Mouse (Mus musculus): ENCODE data around the gene Ankrd13b.
"Not testable (repeated sequence)": the region's sequence is repeated elsewhere in the genome, so short reads cannot be mapped to it uniquely, and the experiment has no call there.

The Ankrd13b gene

DNA sequence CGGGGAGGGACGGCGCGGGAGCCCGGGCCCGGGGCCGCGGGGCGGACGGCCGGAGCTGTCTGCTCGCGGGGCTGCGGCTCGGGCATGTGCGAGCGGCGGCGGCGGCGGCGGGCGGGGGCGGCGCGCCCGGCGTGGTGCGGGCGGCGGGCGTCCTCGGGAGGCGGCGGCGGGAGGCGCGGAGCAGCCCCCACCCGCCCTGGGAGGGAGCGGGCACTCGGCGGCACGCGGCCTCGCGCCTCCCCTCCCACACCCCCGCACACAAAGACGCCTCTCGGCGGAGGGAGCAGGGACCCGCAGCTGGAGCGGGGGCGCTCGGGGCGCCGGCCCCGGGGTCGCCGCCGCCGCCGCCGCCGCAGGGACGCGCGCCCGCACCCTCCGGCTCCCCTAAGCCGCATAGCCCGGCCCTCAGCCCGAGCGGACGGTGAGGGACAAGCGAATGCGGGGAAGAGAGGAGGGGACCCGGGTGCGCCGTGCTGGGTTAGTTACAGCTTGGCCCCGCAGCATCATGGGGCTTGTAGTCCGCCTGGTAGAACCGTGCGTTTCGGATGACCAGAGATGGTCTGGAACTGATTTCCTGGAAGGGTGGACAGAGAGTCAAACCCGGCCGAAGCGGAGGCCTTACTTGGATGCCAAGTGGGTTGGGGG lies at the start of gene Ankrd13b:
Gene Ankrd13b (minus strand): TSS at position 88 of the 645 bp plus-strand sequence.
- peak; percentile 63 to 71 for DNase-seq (ENCODE audit: low spot score in 2 of 2)

DNA sequence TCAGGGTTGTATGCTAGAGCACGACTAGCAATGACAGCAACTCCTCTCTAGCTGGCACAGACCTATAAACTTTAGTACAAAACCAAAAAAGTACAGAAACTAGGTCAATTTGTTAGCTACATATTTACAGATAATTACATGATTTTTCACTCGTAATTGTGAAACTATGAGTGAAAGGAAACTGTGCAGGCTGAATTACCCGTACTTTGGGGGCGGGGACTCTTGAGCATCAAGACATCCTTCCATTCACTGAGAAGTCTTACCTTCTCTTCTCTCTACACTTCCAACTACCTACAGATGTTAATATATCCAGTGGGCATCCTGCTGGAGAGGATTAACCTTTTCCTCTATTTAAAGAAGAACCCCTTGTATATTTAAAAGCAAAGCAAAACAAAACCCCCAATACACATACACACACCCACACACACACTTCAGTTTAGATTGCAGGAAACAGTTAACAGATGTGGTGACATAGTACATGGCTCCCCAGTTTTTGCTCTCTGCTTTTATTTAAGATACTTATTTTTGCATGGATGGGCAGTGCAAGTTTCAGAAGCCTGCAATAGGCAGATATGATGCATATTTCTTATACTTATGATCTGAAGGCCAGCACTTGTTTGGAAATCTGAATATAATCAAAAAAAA lies 42.8 kb upstream of the Ankrd13b start:
- no peak for DNase-seq (ENCODE audit: low spot score in 2 of 2)

DNA sequence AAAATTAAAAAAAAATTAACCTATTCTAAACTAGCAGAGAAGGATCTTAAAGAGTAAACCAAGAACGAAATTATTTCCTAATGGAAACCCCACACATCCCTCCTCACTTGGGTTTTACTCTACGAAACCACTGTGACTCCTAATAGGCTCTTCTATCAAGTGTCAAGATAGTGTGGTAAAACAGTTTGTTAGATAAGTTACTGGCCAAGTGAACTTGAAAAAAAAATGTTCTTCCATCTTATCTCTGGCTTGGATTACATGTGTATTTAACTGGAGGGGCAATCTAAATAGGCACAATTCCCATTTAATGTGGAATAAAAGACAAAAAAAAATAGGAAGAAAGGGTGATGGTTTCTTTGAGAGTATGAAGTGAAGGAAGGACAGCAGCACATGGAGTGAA lies 41.4 kb upstream of the Ankrd13b start:
- no peak for DNase-seq (ENCODE audit: low spot score in 2 of 2)

DNA sequence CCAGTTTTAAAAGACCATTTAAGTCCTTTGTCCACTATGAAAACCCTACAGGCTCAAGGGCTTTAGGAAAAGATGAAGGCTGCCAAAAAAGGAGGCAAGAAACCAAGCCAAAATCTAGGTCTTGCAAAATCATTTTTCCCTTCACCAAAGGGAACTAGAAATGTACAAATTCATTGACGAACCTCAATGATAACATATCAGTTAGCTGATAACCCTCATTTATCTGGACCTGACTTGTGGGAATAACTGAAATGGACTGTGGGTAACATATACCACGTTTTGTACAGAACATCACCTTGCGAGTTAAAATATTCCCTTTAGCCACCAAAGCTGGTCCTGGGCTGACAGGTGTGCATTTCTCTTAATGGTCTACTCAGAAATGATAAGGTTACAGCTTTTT lies 40.2 kb upstream of the Ankrd13b start:
- DNase-seq (ENCODE audit: low spot score in 2 of 2): no peak

DNA sequence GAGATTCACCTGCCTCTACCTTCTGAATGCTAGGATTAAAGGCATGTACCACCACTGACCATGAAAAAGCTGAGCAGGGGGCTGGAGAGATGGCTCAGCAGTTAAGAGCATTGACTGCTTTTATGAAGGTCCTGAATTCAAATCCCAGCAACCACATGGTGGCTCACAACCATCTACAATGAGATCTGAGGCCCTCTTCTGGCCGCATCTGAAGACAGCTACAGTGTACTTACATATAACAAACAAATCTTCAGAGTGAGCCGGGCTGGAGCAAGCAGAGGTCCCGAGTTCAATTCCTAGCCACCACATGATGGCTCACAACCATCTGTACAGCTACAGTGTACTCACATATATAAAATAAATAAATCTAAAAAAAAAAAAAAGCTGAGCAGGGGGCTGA lies 38.9 kb upstream of the Ankrd13b start:
- not testable (repeated sequence) for DNase-seq (ENCODE audit: low spot score in 2 of 2)

DNA sequence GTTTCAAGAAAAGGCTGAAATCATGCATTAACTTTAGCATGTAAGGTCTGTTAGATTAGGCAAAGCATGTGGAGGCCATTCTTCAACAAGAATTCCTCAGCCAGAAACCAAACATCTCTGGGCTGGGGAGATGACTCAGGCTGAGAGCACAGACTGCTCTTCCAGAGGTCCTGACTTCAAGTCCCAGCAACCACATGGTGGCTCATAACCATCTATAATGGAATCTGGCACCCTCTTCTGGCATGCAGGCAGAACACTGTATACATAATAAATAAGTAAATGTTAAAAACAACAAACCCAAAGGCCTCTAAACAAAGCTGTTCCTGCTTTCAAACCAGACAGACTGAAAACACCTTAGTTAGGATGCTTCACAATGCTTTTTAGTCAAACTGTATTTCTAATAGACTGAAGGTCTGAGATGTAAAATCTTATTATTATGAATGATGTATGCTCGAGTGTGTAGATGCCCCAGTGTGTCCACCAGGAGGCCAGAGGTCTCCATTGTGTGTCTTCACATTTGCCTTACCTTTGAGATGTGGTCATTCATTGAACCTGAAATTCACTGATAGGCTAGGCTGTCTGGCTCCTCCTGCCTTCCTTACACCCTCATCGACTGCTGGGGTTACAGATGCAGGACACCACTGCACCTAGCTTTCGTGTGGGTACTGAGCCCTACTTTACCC lies 36.5 kb upstream of the Ankrd13b start:
- no peak for DNase-seq (ENCODE audit: low spot score in 2 of 2)

DNA sequence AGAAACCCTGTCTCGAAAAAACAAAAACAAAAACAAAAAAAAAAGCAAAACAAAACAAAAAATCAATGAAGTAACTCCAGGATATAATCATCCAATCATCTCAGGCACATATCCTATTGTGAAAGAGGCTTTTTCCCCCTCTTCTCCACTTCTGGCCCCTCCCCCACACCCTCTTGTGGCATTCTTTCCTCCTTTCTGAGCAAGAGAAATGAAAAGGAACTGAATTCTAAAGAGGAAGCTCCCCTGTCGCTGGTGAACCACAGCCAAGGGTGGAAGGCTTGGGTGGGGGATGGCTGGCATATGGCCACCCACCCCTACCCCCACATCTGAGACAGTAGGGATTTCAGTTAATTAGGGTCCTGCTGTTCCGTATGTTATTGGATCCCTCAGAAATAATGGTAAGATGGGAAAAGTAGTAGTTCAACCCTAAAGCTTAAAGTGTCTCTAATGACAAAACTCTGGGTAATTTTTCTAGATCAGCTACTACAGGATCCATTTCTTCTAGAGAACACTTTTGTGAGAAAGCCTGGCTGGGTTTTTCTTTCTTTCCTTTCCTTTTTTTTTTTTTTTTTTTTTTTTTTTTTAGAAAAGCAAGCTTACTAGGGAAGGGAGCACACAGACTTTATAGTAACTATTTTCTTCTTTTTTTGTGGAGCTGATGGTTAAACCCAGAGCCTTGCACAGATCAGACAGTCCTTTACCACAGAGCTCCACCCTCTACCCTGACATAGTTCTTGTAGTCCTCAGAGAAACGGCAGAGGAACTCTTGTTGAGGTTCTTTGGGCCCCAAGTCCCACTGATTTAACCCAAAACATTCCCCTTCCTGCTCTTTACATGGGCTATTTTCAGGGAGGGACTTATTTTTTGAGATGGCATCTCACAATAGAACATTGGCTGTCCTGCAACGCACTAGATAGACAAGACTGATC lies 31.4 kb upstream of the Ankrd13b start:
- peak in 1 of 2 experiments; percentile 35 for DNase-seq (ENCODE audit: low spot score in 2 of 2)

DNA sequence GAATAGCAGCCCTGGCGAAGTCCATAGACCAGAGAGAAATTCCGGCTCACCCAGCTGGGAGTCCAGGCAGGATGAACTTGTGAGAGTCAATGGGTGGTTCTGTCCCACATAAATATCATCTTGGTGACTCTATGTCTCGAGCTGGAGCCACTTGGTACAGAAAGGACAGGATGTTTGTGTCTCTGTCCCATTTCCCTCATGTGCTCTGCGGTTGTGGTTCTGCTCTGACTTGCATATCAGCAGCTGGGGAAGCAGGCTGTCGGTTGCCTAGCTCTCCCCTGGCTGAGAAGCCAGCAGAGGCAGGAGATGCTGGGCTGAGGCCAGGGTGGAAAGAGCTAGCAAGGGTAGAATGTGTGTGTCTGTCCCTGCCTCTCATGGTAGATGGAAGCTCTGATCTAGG lies 29.6 kb upstream of the Ankrd13b start, which contains the start of gene Gm10392:
Gene Gm10392 (minus strand): TSS at position 156 of the 400 bp plus-strand sequence.
- DNase-seq (ENCODE audit: low spot score in 2 of 2): peak in 1 of 2 experiments; percentile 63

DNA sequence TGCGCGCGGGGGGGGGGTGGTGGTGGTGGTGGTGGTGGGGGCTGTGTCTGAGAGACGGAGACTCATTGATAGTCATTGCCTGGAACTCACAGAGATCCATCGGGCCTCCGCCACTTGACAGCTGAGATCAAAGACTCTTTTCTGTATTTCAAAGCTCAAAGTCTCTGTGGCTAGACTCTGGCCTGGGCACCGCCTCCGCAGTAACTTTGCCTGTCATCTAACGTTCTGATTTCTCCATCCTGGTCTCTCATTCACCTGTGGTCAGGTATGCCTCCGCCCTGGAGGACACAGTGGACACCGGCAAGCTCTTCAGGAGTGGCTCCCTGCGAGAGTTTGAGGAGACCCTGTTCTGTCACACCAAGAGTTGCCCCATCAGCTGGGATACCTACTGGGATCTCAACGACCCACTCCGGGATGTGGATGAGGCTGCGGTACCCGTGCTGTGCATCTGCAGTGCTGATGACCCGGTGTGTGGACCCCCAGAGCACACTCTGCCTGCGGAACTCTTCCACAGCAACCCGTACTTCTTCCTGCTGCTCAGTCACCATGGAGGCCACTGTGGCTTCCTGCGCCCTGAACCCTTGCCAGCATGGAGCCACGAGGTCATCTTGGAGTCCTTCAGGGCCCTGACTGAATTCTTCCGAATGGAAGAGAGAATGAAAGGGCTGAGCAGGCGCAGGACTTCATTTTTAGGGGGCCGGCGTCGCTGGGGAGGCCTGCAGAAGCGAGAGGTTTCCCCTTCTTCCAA lies 28.7 kb upstream of the Ankrd13b start:
- DNase-seq (ENCODE audit: low spot score in 2 of 2): no peak

DNA sequence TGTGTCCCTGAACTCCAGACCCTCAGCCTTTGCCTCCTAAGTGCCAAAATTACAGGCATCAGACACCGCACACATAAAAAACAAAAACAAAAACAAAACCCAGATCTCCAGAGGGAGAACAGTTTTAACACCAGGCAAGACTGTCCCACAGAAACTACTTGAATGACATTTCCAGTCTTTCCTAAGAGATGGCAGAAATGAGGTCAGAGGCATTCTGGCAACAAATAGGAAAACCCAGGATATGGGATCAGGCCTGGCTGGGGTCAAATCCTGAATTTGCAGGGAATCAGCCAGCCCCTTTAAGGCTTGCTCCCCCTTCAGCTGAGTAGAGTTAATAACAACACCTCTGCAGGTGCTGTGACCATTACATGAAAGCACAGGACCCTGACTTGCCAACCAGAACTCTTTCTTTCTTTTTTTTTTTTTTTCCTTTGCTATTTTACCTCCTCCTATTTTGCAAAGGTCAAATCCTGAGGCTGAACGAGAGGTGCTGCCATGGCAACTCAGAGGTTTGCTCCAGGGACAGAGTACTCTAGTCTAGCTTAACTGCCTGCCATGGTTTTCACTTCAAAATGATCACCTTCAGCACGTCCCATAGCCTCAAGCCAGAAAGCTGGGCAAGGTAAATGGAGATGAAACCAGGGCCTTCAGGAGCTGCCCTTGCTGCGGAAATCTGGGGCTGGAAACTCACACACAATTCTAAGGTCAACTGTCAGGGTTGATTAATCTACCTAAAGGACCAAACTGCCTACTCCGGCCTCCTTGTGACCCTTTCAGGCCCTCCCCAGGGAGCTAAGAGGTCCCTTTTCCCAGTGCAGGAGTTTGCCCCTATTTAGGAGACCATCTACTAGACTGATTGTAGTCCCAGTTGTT lies 27.3 kb upstream of the Ankrd13b start:
- DNase-seq (ENCODE audit: low spot score in 2 of 2): no peak

DNA sequence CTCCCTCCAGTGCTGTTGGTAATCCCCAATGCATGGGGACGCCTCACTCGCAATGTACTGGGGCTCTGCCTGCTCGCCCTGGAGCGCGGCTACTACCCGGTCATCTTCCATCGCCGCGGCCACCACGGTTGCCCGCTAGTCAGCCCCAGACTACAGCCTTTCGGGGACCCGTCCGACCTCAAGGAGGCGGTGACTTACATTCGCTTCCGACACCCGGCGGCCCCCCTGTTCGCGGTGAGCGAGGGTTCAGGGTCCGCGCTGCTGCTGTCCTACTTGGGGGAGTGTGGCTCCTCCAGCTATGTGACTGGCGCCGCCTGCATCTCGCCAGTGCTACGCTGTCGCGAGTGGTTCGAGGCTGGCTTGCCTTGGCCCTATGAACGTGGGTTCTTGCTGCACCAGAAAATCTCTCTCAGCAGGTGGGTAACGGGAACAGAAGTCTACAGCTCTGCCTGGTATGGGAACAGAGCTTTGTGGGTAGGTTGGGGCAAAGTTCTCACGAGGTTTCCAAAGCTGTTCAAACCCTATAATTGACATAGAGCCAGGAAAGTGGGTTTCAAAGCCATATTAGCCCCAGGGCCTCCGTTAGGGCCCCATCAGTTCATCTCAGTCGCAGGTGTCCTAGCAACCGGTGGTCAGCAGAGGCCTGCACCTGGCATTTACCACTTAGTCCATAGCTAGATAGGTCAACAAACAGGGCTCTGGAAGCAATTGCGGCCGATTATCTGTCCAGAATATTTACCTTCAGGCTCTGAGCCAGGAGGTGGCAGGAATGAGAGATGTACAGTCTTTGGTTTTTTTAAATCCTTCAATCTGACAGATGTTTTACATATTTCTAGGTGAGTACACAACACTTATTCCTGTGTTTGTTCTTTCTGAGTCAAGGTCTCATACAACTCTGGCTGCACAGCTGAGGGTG lies 26.4 kb upstream of the Ankrd13b start, which contains the start of gene Trp53i13:
Gene Trp53i13 (minus strand): TSS at position 344 of the 916 bp plus-strand sequence.
- DNase-seq (ENCODE audit: low spot score in 2 of 2): peak in 1 of 2 experiments; percentile 33

DNA sequence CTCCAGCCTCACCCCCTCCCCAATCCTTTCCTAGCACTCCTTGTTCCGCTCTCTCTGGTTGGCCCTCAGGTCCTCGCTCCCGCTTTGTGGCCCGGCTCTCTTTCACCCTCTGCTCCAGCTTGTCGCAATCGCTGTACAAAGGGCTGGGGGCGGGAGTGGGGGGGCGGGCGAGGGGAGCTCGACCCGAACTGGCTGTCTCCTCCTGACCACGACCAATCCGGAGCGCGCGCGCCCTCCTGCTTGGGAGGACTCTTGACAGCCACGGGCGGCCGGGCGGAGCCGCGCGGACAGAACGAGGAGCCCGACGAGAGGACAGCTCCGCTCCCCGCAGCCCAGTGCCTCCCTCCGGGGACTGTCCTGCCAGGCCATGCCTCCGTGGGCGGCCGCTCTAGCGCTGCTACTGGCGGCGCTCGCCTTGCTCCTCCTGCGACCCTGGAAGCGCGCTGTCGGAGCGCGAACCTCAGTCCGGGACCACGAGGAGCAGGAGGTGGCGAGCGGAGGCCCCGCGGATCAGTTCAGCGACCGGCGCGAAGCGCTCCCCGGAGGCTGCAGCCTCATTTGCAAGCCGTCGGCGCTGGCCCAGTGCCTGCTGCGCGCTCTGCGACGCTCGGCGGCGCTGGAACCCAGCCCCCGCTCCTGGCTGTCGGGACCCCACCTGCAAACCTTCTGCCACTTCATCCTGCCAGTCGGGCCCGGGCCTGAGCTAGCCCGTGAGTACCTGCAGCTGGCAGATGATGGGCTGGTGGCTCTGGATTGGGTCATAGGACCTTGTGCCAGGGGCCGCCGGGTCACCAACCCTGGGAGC lies 25.6 kb upstream of the Ankrd13b start, which contains the start of gene Abhd15:
Gene Abhd15 (plus strand): TSS at position 290 of the 805 bp plus-strand sequence.
- DNase-seq (ENCODE audit: low spot score in 2 of 2): peak; percentile 84

DNA sequence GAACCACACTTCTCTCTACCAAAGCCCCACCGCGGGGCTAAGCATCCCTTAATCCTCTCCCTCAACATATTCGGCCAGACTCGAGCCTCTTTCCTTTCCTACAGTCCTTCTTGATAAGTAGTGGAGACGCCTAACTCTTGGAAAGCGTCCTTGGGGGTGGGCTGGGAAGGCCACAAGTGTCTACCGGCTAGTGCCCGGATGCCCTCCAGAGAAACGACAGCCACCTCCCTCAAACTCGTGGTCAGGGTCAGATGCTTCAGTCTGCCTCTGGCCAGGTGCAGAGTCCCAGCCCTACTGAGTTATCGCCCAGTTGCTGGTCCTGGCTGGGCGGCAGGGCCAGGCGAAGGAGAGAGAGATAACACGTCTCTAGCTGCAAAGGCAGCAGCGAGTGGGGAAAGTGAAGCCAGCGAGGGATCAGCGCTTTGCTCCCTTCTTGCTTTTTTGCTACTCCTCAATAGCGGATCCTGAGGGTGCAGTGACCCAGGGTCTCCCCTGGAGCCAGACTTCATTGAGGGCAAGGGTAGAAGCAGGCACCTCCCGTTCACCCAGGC lies 24.9 kb upstream of the Ankrd13b start:
- DNase-seq (ENCODE audit: low spot score in 2 of 2): peak in 1 of 2 experiments; percentile 42

DNA sequence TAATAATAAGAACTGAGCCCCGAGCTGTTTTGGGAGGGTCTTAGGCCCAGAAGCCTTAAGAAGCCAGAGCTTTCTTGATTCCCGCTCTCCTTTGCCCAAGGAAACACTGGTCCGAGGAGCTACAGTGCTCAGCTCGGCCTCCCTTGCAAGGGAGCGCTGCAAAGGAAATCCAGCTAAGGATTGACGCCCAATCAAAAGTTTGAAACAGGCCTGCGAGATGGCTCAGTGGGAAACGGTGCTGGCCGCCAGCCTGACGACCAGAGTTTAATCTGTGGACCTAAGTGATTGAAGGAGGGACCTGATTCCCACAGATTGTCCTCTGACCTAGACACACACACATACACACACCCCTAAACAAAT lies 24.3 kb upstream of the Ankrd13b start:
- DNase-seq (ENCODE audit: low spot score in 2 of 2): no peak

DNA sequence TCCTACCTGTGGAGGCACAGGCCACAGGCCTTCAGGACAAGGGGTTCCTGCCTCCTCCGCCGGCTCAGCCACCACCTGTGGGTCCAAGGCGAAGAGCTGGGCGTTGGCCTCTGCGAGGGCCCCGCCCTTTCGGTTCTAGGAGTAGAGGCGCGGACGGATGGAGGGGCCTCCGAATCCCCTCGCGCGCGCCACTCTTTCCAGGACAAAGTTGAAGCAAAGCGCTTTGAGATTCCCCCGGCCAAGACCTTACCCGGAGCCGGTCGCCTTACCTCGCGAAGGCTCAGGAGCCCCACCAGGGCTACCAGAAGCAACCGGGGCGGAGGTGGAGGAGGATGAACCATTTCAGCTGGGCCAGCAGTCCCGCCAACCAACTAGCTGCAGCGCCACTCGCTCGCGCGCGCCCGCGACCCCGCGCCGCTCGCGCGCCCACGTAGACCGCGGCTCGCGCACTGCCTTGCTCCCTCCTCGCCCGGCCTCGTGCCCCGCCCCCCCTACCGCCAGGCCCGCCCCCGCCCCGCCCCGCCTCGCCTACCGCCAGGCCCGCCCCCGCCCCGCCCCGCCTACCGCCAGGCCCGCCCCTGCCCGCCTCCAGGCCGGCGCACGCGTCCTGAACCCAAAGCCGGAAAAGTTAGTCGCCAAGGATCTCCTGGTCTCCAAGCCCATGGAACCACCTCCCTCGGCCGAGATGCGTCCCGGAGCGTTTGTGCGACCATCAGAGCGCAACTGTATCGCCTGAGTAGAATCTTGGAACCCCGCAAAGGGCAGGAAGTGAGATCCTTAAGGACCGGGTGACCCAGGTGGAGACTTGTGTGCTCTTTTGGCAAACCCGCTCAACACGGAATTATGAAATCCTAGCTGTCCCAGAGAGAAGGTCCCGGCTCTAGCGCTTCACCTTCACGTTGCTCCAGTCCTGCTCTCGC lies 23.7 kb upstream of the Ankrd13b start:
- DNase-seq (ENCODE audit: low spot score in 2 of 2): peak; percentile 88

DNA sequence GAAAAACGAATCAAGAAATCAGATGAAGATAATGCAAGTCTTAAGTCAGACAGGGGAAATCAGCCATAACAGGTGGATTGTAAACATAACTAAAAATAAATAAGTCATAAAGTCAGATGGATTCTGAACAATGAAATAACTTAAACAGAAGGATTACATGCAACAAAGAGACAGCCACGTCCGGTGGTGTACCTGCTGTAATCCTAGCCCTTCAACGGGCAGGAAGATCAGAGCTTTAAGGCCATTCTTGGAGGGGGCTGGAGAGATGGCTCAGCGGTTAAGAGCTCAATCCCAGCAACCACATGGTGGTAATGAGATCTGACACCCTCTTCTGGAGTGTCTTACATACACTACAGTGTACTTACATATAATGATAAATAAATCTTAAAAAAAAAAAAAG lies 21.9 kb upstream of the Ankrd13b start:
- DNase-seq (ENCODE audit: low spot score in 2 of 2): no peak
